Mouse (Mus musculus) T-helper 2 cell (primary cell): ENCODE results near the gene Brd4.

ENCODE experiments used
- in situ Hi-C: fragments of 300-600 bp; cut with MboI, MseI; formaldehyde crosslinking; loops from one replicate; pipeline ENCODE4 v1.15.1; 2025; ENCODE audit warnings: high pct_unique_total_duplicates

Brd4 gene

GRCm38 (mm10) chr17:32284262-32285137 is at the start of gene Brd4:
Gene Brd4, minus strand, starts transcription at chr17:32284722.
- in situ Hi-C loops, result no loop called here

- in situ Hi-C loops, result loop anchor here (5.0 kb wide), 1 partner anchor 94 kb away; no protein-coding TSS in a partner anchor
Observed at GRCm38 (mm10) chr17:32333675-32334303, 49.3 kb upstream of the Brd4 start.

- in situ Hi-C loops, result no loop called here
Observed at GRCm38 (mm10) chr17:32327501-32327900, 43.0 kb upstream of the Brd4 start.

GRCm38 (mm10) chr17:32322809-32323208 is 38.3 kb upstream of the Brd4 start:
- in situ Hi-C loops, result no loop called here

GRCm38 (mm10) chr17:32321836-32322235 is 37.3 kb upstream of the Brd4 start:
- in situ Hi-C loops, result no loop called here

GRCm38 (mm10) chr17:32321390-32321734 is 36.8 kb upstream of the Brd4 start:
- in situ Hi-C loops, result no loop called here

- in situ Hi-C loops, result no loop called here
Observed at GRCm38 (mm10) chr17:32320597-32321389, 36.3 kb upstream of the Brd4 start, which contains the start of gene Akap8. Gene Akap8, minus strand, starts transcription at chr17:32321238.

GRCm38 (mm10) chr17:32319950-32320349 is 35.4 kb upstream of the Brd4 start:
- in situ Hi-C loops, result no loop called here

GRCm38 (mm10) chr17:32317708-32318107 is 33.2 kb upstream of the Brd4 start:
- in situ Hi-C loops, result no loop called here

- in situ Hi-C loops, result no loop called here
Observed at GRCm38 (mm10) chr17:32317032-32317431, 32.5 kb upstream of the Brd4 start.

- in situ Hi-C loops, result no loop called here
Observed at GRCm38 (mm10) chr17:32315560-32315959, 31.0 kb upstream of the Brd4 start.

- in situ Hi-C loops, result no loop called here
Observed at GRCm38 (mm10) chr17:32313892-32314291, 29.4 kb upstream of the Brd4 start.

- in situ Hi-C loops, result no loop called here
Observed at GRCm38 (mm10) chr17:32312801-32313200, 28.3 kb upstream of the Brd4 start.

GRCm38 (mm10) chr17:32307963-32308362 is 23.4 kb upstream of the Brd4 start:
- in situ Hi-C loops, result no loop called here

- in situ Hi-C loops, result no loop called here
Observed at GRCm38 (mm10) chr17:32298125-32298524, 13.6 kb upstream of the Brd4 start.

GRCm38 (mm10) chr17:32295901-32296300 is 11.4 kb upstream of the Brd4 start:
- in situ Hi-C loops, result no loop called here

- in situ Hi-C loops, result no loop called here
Observed at GRCm38 (mm10) chr17:32295160-32295559, 10.6 kb upstream of the Brd4 start.

- in situ Hi-C loops, result no loop called here
Observed at GRCm38 (mm10) chr17:32285138-32285670, 682 bp upstream of the Brd4 start.

GRCm38 (mm10) chr17:32283771-32284221 is 726 bp downstream of the Brd4 start:
- in situ Hi-C loops, result no loop called here

GRCm38 (mm10) chr17:32283341-32283740 is 1.2 kb downstream of the Brd4 start:
- in situ Hi-C loops, result no loop called here

- in situ Hi-C loops, result no loop called here
Observed at GRCm38 (mm10) chr17:32281611-32282310, 2.8 kb downstream of the Brd4 start.
